Mouse (Mus musculus) limb, embryonic 13.5 days (tissue): ENCODE measurements around the gene Wdr82. TPM values are rescaled to one million over a fixed set of nuclear protein-coding genes. Genes with fewer than 3 reads are reported as not detected.

Experiments
- ATAC-seq: fragments of 200-750 bp; cut with Nextera tagmentation; 2 replicates; pipeline ENCODE4 v1.8.0; 2017; ENCODE audit warnings: low read depth, moderate number of reproducible peaks, moderate TSS enrichment; ENCODE audit not compliant: low FRiP score
- H3K27ac ChIP-seq: fragments of 300-500 bp; sonication (generic); 2 replicates; pipeline ENCODE4 v1.5.1; 2015; ENCODE audit warnings: inconsistent platforms, mild to moderate bottlenecking, moderate library complexity
- H3K27me3 ChIP-seq: fragments of 300-500 bp; sonication (generic); 2 replicates; pipeline ENCODE4 v1.6.1; 2015; ENCODE audit warnings: mild to moderate bottlenecking, inconsistent platforms
- H3K36me3 ChIP-seq: fragments of 300-500 bp; sonication (generic); 2 replicates; pipeline ENCODE4 v1.6.1; 2015; ENCODE audit warnings: inconsistent platforms, mild to moderate bottlenecking, moderate library complexity
- H3K4me1 ChIP-seq: fragments of 300-500 bp; sonication (generic); 2 replicates; pipeline ENCODE4 v1.6.1; 2015; ENCODE audit warnings: inconsistent platforms
- H3K4me2 ChIP-seq: fragments of 300-500 bp; sonication (generic); replicated peaks from 2 replicates; pipeline ENCODE4 v1.6.1; 2015; ENCODE audit warnings: inconsistent platforms, mild to moderate bottlenecking, moderate library complexity
- H3K4me3 ChIP-seq: fragments of 300-500 bp; sonication (generic); 2 replicates; pipeline ENCODE4 v1.5.1; 2015; ENCODE audit warnings: moderate library complexity, mild to moderate bottlenecking, inconsistent platforms
- H3K9ac ChIP-seq: fragments of 300-500 bp; sonication (generic); 2 replicates; pipeline ENCODE4 v1.6.1; 2015; ENCODE audit warnings: mild to moderate bottlenecking, inconsistent platforms
- H3K9me3 ChIP-seq: fragments of 300-500 bp; sonication (generic); 2 replicates; pipeline ENCODE4 v1.6.1; 2016; ENCODE audit warnings: inconsistent platforms
- WGBS: fragments of 180-500 bp; shearing (Covaris S2); methylation state at CpG from one replicate; pipeline ENCODE4 v1.1.7; 2015; 5-methylcytosine and 5-hydroxymethylcytosine counted together
- polyA plus RNA-seq: library from polyadenylated mRNA; unstranded; fragments of >200 nt; fragmentation: Nextera tagmentation; extraction: Ambion mirVana; gene quantifications from 2 replicates; pipeline ENCODE4 v1.2.1, GENCODE M21; 2015

Wdr82 gene
- polyA plus RNA-seq, 1 experiment from 2014 or later = 27.6 TPM

DNA sequence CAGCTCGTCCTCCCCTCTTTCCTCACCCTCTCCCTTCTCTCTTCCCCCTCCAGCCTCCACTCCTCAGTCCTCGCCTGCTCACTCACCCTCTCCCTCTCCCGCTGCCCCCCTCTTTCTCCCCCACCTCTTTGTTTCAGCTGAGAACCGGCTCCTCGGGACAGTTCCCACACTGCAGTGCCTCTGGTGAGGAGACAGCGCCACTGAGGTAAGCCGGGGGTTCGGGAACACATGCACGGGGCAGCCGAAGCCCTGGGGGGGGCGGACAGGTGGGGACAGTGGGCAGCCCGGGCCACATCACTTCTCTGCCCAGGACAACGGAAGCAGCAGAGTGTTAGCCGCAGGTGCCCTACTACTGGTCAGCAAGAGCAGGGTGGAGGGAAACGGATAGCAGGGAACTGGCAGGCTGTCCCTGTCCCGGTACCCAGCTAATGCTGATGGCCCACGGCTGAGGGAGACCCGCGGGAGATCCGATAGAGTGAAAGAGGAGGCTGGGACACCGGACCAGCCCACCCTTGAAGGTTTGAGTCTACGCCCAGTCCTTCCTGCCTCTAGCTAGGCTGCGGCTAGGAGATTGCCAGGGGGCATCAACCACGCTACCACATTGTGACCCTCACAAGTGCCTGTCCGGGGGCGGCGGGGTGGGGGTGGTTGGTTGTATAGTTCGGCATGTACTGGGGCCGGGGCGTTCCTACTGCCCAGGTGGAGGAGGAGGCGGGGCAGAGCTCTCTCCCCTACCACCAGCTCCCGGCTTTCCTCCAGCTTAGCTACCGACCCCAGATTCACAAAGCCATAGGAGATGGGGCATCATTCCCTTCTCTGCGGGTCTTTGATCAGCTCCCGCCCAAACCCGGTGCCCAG, 22.0 kb upstream of the Wdr82 start:
- peak overlapping the region; percentile 84 for H3K4me2 ChIP-seq
- peaks cover 20% of the 10 kb centered on the region for H3K4me1 ChIP-seq
- peak overlapping the region; percentile 49 for H3K4me3 ChIP-seq
- H3K9ac ChIP-seq = peak overlapping the region; percentile 66
- H3K9me3 ChIP-seq = no peaks in the 10 kb centered on the region
- H3K27ac ChIP-seq = no peak overlapping the region
- H3K27me3 ChIP-seq = peaks cover 66% of the 10 kb centered on the region
- no peaks in the 10 kb centered on the region for H3K36me3 ChIP-seq
- WGBS = under 1% methylated on average over 35 of the region's 36 CpGs
- peak; percentile 68 for ATAC-seq

- no peaks in the 10 kb centered on the region for H3K9me3 ChIP-seq
- peak overlapping the region; percentile 66 for H3K9ac ChIP-seq
- no peak for ATAC-seq
- H3K27me3 ChIP-seq = peaks cover 69% of the 10 kb centered on the region
- peak overlapping the region; percentile 84 for H3K4me2 ChIP-seq
- H3K36me3 ChIP-seq = no peaks in the 10 kb centered on the region
- WGBS = 23% methylated on average over 10 of the region's 10 CpGs
- peak overlapping the region; percentile 49 for H3K4me3 ChIP-seq
- H3K4me1 ChIP-seq = peaks cover 20% of the 10 kb centered on the region
- no peak overlapping the region for H3K27ac ChIP-seq
Measured at GRCm38 (mm10) chr9:106149399-106149754, 21.4 kb upstream of the Wdr82 start.

- no peak overlapping the region for H3K4me2 ChIP-seq
- 85% methylated on average over 9 of the region's 9 CpGs for WGBS
- H3K9ac ChIP-seq = no peak overlapping the region
Measured at GRCm38 (mm10) chr9:106154106-106154505, 16.6 kb upstream of the Wdr82 start.

DNA sequence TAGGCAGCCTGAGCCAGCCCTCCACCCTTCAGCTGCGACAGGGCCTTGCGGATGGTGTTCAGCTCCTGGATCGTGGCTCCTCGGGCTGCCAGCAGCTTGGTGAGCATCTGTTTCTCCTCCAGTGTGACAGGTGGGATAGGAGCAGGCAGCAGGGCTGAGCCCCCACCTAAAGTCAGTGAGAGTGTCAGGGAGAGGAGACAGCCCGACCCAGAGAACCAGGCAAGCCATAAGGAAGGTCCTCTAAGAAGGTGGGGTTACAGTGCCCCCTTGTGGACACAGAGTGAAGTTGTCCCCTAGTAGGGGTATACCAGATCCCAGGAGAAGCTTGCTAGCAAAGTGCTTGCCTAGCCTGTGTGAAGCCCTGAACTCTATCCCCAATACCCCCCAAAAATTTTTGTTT, 14.3 kb upstream of the Wdr82 start:
- Histone ChIP-seq H3K9ac (no peak overlapping the region), H3K27me3 (peaks cover 17% of the 10 kb centered on the region), H3K27ac (no peak overlapping the region), H3K36me3 (no peaks in the 10 kb centered on the region), H3K9me3 (no peaks in the 10 kb centered on the region), H3K4me3 (no peak overlapping the region), H3K4me1 (0 out of 2 replicates have a peak, but pooled peaks cover 3% of the 10 kb centered on the region), H3K4me2 (no peak overlapping the region)
- ATAC-seq = no peak
- 63% methylated on average over 5 of the region's 5 CpGs for WGBS

More at GRCm38 (mm10) chr9:106154106-106154505, 16.6 kb upstream of the Wdr82 start:
- H3K9me3 ChIP-seq = no peaks in the 10 kb centered on the region
- ATAC-seq = no peak
- H3K4me3 ChIP-seq = no peak overlapping the region
- H3K27ac ChIP-seq = no peak overlapping the region
- peaks cover 5% of the 10 kb centered on the region; the same call in 1 of the 2 replicates for H3K4me1 ChIP-seq
- peaks cover 40% of the 10 kb centered on the region for H3K27me3 ChIP-seq
- H3K36me3 ChIP-seq = no peaks in the 10 kb centered on the region

GRCm38 (mm10) chr9:106156921-106157622, 13.7 kb upstream of the Wdr82 start:
- H3K9ac ChIP-seq = no peak overlapping the region
- no peak overlapping the region for H3K4me3 ChIP-seq
- no peaks in the 10 kb centered on the region for H3K36me3 ChIP-seq
- peaks cover 17% of the 10 kb centered on the region for H3K27me3 ChIP-seq
- H3K4me1 ChIP-seq = 0 out of 2 replicates have a peak, but pooled peaks cover 3% of the 10 kb centered on the region
- H3K4me2 ChIP-seq = no peak overlapping the region
- H3K9me3 ChIP-seq = no peaks in the 10 kb centered on the region
- H3K27ac ChIP-seq = no peak overlapping the region
- whole genome bisulfite sequencing = 79% methylated on average over 21 of the region's 21 CpGs
- no peak for ATAC-seq

- Histone ChIP-seq H3K27ac (no peak overlapping the region), H3K36me3 (no peaks in the 10 kb centered on the region), H3K9me3 (no peaks in the 10 kb centered on the region), H3K4me2 (no peak overlapping the region), H3K4me1 (0 out of 2 replicates have a peak, but pooled peaks cover 3% of the 10 kb centered on the region), H3K4me3 (no peak overlapping the region), H3K9ac (no peak overlapping the region), H3K27me3 (peaks cover 13% of the 10 kb centered on the region)
- 86% methylated on average over 10 of the region's 10 CpGs for WGBS
- ATAC-seq = no peak
Measured at GRCm38 (mm10) chr9:106157623-106157925, 13.2 kb upstream of the Wdr82 start.

DNA sequence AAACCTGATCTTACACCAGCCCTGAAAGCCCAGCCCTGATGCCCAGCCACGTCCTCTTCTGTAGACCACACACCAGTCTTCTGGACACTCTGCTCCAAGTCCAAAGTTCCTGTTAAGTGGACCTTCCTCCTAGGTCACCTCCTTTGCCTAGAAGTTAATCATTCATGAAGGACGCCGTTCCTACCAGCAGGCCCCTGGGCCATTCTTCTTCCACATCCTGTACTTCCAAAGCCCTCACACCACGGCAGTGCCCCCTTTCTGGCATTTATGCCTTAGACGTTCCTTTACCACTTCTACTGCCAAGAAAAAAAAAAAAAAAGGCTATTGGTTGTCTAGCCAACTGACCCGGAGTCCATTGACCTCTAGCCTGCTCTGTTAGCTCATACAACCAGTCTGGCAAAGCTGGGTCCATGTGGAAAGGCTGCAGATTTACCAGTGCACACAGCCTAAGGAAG, 12.7 kb upstream of the Wdr82 start, which contains the start of gene Glyctk:
Glyctk (minus strand) TSS at position 102 of the 455 bp plus-strand sequence.
- Histone ChIP-seq H3K9ac (no peak within 1 kb of the TSS), H3K27ac (no peak within 1 kb of the TSS), H3K4me3 (no peak within 1 kb of the TSS), H3K9me3 (no peaks in the 10 kb centered on the region), H3K36me3 (no peaks in the 10 kb centered on the region), H3K4me2 (no peak within 1 kb of the TSS), H3K4me1 (0 out of 2 replicates have a peak, but pooled peaks cover 3% of the 10 kb centered on the region), H3K27me3 (peaks cover 13% of the 10 kb centered on the region)
- no peak for ATAC-seq
- 79% methylated on average over 6 of the region's 6 CpGs for WGBS

DNA sequence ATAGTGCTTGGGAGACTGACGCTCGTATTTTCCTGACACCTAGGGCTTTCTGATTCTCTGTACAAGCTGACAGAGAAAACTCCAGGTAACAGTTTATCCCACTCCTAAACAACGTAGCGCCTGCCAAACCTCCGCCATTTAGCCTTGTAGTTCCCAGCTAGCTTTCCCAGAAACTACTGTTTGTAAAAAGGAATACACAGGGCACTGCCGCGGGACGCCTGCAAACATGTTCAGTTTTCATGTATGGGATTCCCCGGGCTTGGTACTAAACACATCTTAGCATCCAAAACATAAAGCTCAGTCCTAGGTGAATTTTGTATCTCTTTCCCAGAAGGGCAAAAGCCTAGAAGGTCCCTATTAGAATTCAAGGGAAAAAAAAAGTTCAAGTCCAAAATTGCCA, 11.5 kb upstream of the Wdr82 start:
- Histone ChIP-seq H3K4me2 (peak overlapping the region; percentile 68), H3K4me3 (peak overlapping the region; percentile 61), H3K9ac (no peak overlapping the region), H3K36me3 (no peaks in the 10 kb centered on the region), H3K4me1 (0 out of 2 replicates have a peak, but pooled peaks cover 3% of the 10 kb centered on the region), H3K27me3 (peaks cover 9% of the 10 kb centered on the region), H3K27ac (no peak overlapping the region), H3K9me3 (no peaks in the 10 kb centered on the region)
- WGBS = 84% methylated on average over 9 of the region's 9 CpGs
- ATAC-seq = no peak

DNA sequence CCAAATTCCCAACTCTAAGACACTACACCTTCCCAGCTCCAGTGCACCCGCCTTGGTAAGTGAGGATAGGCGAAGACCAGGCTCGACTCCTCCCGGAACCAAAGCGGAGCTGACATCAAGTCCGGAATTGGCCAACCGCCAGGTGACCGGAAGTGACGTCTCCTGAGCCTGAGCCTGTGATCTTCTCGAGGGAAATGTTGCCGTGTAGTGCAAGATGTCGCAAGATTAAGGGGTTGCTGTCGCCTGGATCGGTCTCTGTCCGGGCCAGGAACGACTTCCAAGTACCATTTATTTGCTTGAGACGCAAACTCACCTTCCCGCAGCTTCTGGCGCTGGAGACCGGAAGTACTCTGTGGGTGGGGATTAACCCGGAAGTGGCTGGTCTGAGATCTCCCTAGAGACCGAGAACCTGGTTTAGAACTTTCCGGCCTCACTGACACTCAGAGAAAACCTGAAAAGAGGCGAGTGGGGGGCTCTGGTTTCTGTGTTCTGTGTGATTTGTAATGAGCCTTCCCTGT, 10.9 kb upstream of the Wdr82 start:
- Histone ChIP-seq H3K9ac (peak overlapping the region; percentile 73), H3K4me3 (peak overlapping the region; percentile 61), H3K27ac (peak overlapping the region; percentile 91), H3K4me1 (0 out of 2 replicates have a peak, but pooled peaks cover 3% of the 10 kb centered on the region), H3K27me3 (peaks cover 9% of the 10 kb centered on the region), H3K4me2 (peak overlapping the region; percentile 68), H3K36me3 (no peaks in the 10 kb centered on the region), H3K9me3 (no peaks in the 10 kb centered on the region)
- WGBS = 2% methylated on average over 24 of the region's 24 CpGs
- ATAC-seq = peak; percentile 78

DNA sequence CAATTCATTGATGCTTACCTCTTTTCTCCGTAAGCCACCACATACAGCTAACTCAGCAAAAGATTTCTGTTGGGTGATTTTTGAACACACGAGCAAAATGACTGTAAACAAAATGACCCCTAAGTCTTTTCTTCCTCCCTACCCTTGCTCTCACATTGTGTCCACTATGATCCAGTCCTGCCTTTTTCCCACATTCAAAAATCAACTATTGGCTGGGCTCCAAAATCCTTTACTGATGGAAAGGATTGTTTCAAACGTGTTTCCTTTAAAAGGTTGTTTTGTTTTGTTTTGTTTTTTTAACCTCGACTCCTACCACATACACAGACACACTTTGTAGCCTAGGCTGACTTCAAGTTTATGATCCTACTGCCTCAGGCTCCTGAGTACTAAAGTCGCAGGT, 10.3 kb upstream of the Wdr82 start:
- H3K36me3 ChIP-seq = no peaks in the 10 kb centered on the region
- H3K27me3 ChIP-seq = peaks cover 6% of the 10 kb centered on the region
- H3K4me1 ChIP-seq = 0 out of 2 replicates have a peak, but pooled peaks cover 3% of the 10 kb centered on the region
- peak overlapping the region; percentile 91 for H3K27ac ChIP-seq
- WGBS = 31% methylated on average over 5 of the region's 5 CpGs
- H3K9ac ChIP-seq = peak overlapping the region; percentile 73
- no peaks in the 10 kb centered on the region for H3K9me3 ChIP-seq
- H3K4me2 ChIP-seq = peak overlapping the region; percentile 68
- peak overlapping the region; percentile 61 for H3K4me3 ChIP-seq
- ATAC-seq = no peak

DNA sequence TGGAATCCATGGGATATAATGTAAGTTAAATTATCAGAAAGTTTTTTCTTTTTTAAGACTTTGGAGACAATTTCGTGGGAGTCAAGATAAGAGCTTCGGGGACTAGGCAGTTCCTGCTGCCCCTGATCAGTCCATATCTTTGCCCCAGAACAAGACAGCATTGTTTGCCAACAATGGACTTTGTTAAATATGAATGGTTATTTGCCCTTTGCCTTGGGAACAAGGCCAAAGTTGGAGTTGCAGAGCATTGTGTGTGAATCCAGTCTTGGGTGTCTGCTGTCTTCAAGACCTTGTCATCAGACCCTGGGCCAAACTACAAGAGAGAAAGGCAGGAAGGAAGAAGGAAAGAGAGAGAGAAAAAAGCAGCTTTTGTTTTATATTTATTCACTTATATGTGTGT, 4.0 kb upstream of the Wdr82 start:
- Histone ChIP-seq H3K27me3 (peaks cover under 1% of the 10 kb centered on the region; the same call in 1 of the 2 replicates), H3K4me3 (no peak overlapping the region), H3K9me3 (no peaks in the 10 kb centered on the region), H3K4me1 (peaks cover 7% of the 10 kb centered on the region), H3K27ac (no peak overlapping the region), H3K4me2 (no peak overlapping the region), H3K36me3 (no peaks in the 10 kb centered on the region), H3K9ac (no peak overlapping the region)
- 87% methylated on average over 2 of the region's 2 CpGs for WGBS
- ATAC-seq = no peak

GRCm38 (mm10) chr9:106167241-106167640, 3.5 kb upstream of the Wdr82 start:
- H3K27me3 ChIP-seq = no peaks in the 10 kb centered on the region
- H3K27ac ChIP-seq = no peak overlapping the region
- peaks cover 7% of the 10 kb centered on the region for H3K4me1 ChIP-seq
- ATAC-seq = no peak
- WGBS = 67% methylated on average over 3 of the region's 3 CpGs
- H3K4me2 ChIP-seq = no peak overlapping the region
- no peaks in the 10 kb centered on the region for H3K36me3 ChIP-seq
- no peaks in the 10 kb centered on the region for H3K9me3 ChIP-seq
- no peak overlapping the region for H3K4me3 ChIP-seq
- no peak overlapping the region for H3K9ac ChIP-seq
